Mouse (Mus musculus): Measurements from ENCODE around the gene Slc7a10. TPM values are rescaled to one million over a fixed set of nuclear protein-coding genes. Genes with fewer than 3 reads are reported as not detected.

Slc7a10 gene
- polyA plus RNA-seq, 1 experiment from 2014 or later = 0.28 TPM

GRCm38 (mm10) chr7:35167925-35168324 lies 18.3 kb upstream of the Slc7a10 start:
- H3K4me3 ChIP-seq (replicated peaks; ENCODE audit: low read depth, low read length) = no peak overlapping the region

DNA sequence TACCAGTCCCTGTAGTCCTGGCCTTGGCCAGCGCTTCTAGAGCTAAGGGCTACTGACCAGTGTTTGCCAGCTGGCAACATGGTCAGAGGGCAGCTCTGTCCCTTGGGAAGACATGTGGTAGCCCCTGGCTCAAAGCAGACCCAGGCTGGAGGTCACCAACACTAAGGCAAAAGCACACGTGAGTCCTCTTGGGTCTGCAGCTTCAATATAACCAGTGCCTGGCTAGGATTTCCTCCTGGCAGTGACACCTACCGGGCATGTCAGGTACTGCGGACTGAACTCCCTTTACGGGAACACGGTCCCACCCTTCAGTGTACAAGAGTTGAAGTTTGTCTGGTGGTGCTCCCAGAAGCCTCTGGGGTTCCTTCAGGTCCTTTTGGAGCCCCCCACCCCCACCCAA lies 16.8 kb upstream of the Slc7a10 start:
- DNase-seq (ENCODE audit: low spot score) (peak; percentile 90), ATAC-seq (replicated peaks; ENCODE audit: low FRiP score, low read depth) (peak; percentile 36; the same call in 1 of the 2 replicates)
- Histone ChIP-seq H3K4me1 (replicated peaks; ENCODE audit: insufficient read depth, low read length) (no peaks in the 10 kb centered on the region), H3K27me3 (ENCODE audit: insufficient read depth, low read length) (no peaks in the 10 kb centered on the region), H3K9me3 (replicated peaks; ENCODE audit: low read length) (no peaks in the 10 kb centered on the region), H3K27ac (no peak overlapping the region), H3K4me3 (replicated peaks; ENCODE audit: low read depth, low read length) (no peak overlapping the region), H3K36me3 (ENCODE audit: insufficient read depth, low read length) (no peaks in the 10 kb centered on the region), H3K9ac (ENCODE audit: low read depth, low read length) (no peak overlapping the region), H3K4me2 (ENCODE audit: low read length) (no peak overlapping the region)
- peak; percentile 92 for TF ChIP-seq CTCF (IDR thresholded peaks at IDR 0.05; ENCODE audit: low read depth)
- WGBS = 14% methylated on average over 6 of the region's 6 CpGs

More at GRCm38 (mm10) chr7:35167925-35168324, 18.3 kb upstream of the Slc7a10 start:
- ATAC-seq (replicated peaks; ENCODE audit: low FRiP score, low read depth) (no peak), DNase-seq (ENCODE audit: low spot score) (no peak)
- Histone ChIP-seq H3K9me3 (replicated peaks; ENCODE audit: low read length) (no peaks in the 10 kb centered on the region), H3K4me1 (replicated peaks; ENCODE audit: insufficient read depth, low read length) (no peaks in the 10 kb centered on the region), H3K27me3 (ENCODE audit: insufficient read depth, low read length) (no peaks in the 10 kb centered on the region), H3K36me3 (ENCODE audit: insufficient read depth, low read length) (no peaks in the 10 kb centered on the region), H3K4me2 (ENCODE audit: low read length) (no peak overlapping the region), H3K9ac (ENCODE audit: low read depth, low read length) (no peak overlapping the region), H3K27ac (no peak overlapping the region)
- no peak for TF ChIP-seq CTCF (IDR thresholded peaks at IDR 0.05; ENCODE audit: low read depth)
- 77% methylated on average over 2 of the region's 2 CpGs for WGBS

DNA sequence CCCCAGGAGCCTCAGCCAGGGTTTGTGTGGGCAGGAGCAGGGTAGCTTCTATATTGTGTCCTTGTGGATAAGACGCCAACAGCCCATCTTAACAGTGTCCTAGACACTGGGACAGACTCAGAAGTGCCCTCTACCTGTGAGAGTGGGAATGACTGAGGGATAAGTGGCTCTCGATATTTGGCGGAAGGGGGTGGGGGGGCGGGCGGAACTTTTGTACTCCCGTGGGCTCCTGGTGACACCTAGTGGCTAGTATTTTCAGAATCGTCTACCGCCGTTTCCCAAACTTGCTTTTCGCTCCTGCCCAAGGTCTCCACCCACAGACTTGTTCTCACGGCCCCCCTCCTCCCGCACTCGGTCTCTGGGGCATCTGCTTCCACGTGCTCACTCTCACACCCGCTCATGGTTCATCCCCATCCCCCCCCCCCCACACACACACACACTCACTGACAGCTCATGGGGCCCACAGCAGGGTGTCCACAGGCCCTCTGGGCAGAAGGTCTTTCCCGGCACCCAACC lies 14.3 kb upstream of the Slc7a10 start:
- peak; percentile 88 for TF ChIP-seq CTCF (IDR thresholded peaks at IDR 0.05; ENCODE audit: low read depth)
- Histone ChIP-seq H3K36me3 (ENCODE audit: insufficient read depth, low read length) (no peaks in the 10 kb centered on the region), H3K27ac (no peak overlapping the region), H3K4me3 (replicated peaks; ENCODE audit: low read depth, low read length) (no peak overlapping the region), H3K9me3 (replicated peaks; ENCODE audit: low read length) (no peaks in the 10 kb centered on the region), H3K4me1 (replicated peaks; ENCODE audit: insufficient read depth, low read length) (no peaks in the 10 kb centered on the region), H3K9ac (ENCODE audit: low read depth, low read length) (no peak overlapping the region), H3K4me2 (ENCODE audit: low read length) (peak overlapping the region; percentile 36; the same call in 1 of the 2 replicates), H3K27me3 (ENCODE audit: insufficient read depth, low read length) (no peaks in the 10 kb centered on the region)
- WGBS = 1% methylated on average over 16 of the region's 16 CpGs
- DNase-seq (ENCODE audit: low spot score) (peak; percentile 93), ATAC-seq (replicated peaks; ENCODE audit: low FRiP score, low read depth) (peak; percentile 65; the same call in 1 of the 2 replicates)

DNA sequence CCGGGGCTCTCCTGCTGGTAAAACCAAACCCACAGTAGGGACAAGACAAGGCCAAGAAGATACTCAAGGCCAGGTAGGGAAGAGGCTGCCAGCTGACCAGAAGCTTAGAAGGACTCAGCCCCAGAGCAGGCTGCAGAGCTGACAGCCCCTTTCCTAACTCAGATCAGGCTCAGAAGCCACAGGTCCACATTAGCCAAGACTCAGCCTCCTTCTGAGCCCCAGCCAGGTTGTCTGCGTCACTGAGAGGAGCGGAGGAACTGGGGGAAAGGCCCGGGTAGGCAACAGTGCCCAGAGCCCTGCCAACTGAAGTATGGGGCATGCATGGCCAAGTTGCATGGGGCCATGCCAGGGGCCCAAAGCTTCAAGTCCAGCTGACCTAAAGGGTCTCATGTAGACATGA lies 13.7 kb upstream of the Slc7a10 start:
- ATAC-seq (replicated peaks; ENCODE audit: low FRiP score, low read depth) (no peak), DNase-seq (ENCODE audit: low spot score) (no peak)
- TF ChIP-seq CTCF (IDR thresholded peaks at IDR 0.05; ENCODE audit: low read depth) = no peak
- H3K27ac ChIP-seq = no peak overlapping the region
- no peaks in the 10 kb centered on the region for H3K36me3 ChIP-seq (ENCODE audit: insufficient read depth, low read length)
- no peaks in the 10 kb centered on the region for H3K27me3 ChIP-seq (ENCODE audit: insufficient read depth, low read length)
- no peaks in the 10 kb centered on the region for H3K9me3 ChIP-seq (replicated peaks; ENCODE audit: low read length)
- no peak overlapping the region for H3K4me3 ChIP-seq (replicated peaks; ENCODE audit: low read depth, low read length)
- no peak overlapping the region for H3K9ac ChIP-seq (ENCODE audit: low read depth, low read length)
- no peak overlapping the region for H3K4me2 ChIP-seq (ENCODE audit: low read length)
- WGBS = 81% methylated on average over 4 of the region's 4 CpGs
- no peaks in the 10 kb centered on the region for H3K4me1 ChIP-seq (replicated peaks; ENCODE audit: insufficient read depth, low read length)

GRCm38 (mm10) chr7:35175533-35175932 lies 10.7 kb upstream of the Slc7a10 start:
- Histone ChIP-seq H3K27me3 (ENCODE audit: insufficient read depth, low read length) (no peaks in the 10 kb centered on the region), H3K27ac (no peak overlapping the region), H3K4me3 (replicated peaks; ENCODE audit: low read depth, low read length) (no peak overlapping the region), H3K4me2 (ENCODE audit: low read length) (no peak overlapping the region), H3K9ac (ENCODE audit: low read depth, low read length) (no peak overlapping the region), H3K9me3 (replicated peaks; ENCODE audit: low read length) (no peaks in the 10 kb centered on the region), H3K36me3 (ENCODE audit: insufficient read depth, low read length) (no peaks in the 10 kb centered on the region), H3K4me1 (replicated peaks; ENCODE audit: insufficient read depth, low read length) (no peaks in the 10 kb centered on the region)
- whole genome bisulfite sequencing = 70% methylated on average over 4 of the region's 4 CpGs
- TF ChIP-seq CTCF (IDR thresholded peaks at IDR 0.05; ENCODE audit: low read depth) = no peak
- DNase-seq (ENCODE audit: low spot score) = no peak
- no peak for ATAC-seq (replicated peaks; ENCODE audit: low FRiP score, low read depth)

DNA sequence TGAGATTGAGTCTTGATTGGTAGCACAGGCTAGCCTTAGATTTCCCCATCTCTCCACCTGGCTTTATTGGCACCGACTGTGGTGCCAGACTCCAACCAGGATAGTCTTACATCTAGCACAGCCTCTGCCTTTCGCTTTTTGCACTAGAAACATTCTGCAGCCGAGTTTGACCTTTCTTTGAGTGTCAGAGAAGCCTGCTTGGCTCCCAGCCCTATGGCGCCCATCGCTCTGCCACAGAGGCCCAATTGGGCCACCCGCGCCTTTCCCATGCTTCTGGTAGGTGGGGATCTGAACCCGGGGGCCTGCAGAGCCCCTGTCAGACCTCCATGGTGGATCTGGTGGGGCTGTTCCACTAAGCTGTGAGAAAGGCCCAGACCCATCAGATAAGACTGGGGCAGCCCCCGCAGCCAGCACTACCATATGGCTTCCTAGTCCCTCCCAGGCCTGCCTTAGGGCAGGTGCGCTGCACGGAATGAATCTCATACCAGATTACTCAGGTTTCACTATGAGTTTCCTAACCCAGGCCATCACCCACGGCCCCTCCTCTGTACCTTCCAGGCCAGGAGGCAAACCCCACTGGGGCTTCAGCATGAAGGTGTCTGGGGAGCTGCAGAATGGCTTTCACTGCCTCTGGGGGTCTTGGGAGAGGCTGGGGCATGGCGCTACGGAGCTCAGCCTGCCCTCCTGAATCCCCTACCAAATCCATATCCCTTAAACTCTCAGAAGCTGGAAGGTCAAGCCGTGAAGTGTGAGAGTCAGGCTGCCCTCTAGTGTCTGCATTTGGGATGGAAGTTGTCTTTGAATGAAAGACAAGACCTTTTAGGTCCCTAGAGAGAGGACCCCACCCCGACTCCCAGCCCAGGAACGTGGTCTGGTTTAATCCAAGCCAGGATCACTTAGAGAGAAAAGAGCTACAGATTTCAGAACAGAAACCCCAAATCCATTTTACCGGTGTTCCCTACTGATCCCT lies 9.5 kb upstream of the Slc7a10 start:
- Histone ChIP-seq H3K4me3 (replicated peaks; ENCODE audit: low read depth, low read length) (no peak overlapping the region), H3K4me1 (replicated peaks; ENCODE audit: insufficient read depth, low read length) (no peaks in the 10 kb centered on the region), H3K9me3 (replicated peaks; ENCODE audit: low read length) (no peaks in the 10 kb centered on the region), H3K4me2 (ENCODE audit: low read length) (no peak overlapping the region), H3K36me3 (ENCODE audit: insufficient read depth, low read length) (no peaks in the 10 kb centered on the region), H3K27ac (no peak overlapping the region), H3K27me3 (ENCODE audit: insufficient read depth, low read length) (no peaks in the 10 kb centered on the region), H3K9ac (ENCODE audit: low read depth, low read length) (no peak overlapping the region)
- ATAC-seq (replicated peaks; ENCODE audit: low FRiP score, low read depth) = no peak
- WGBS = 49% methylated on average over 18 of the region's 18 CpGs
- TF ChIP-seq CTCF (IDR thresholded peaks at IDR 0.05; ENCODE audit: low read depth) = peak; percentile 71
- peak; percentile 59 for DNase-seq (ENCODE audit: low spot score)
